In genomic region chr2:58699931-58700330, GRCm38 (mm10) we compare ENCODE assay signal across 9 mouse cellular contexts.
DNase-seq lines count a peak whose midpoint lies in the region; ATAC-seq and TF ChIP-seq lines count a peak whose summit lies in the region.
"Had no signal": no experiment of that assay in that cellular context is flagged by ENCODE, and none has a peak within 500 bp of the region (broad histone marks: within the 10 kb centered on the region; RNA-seq: fewer than 3 reads in every experiment).

No protein-coding gene starts in this region.

- H3K9ac ChIP-seq in lung, embryonic 16.5 days (ENCODE audit: low read length), result no peak overlapping the region
- H3K9ac ChIP-seq: limb, embryonic 15.5 days had no signal

- H3K4me2 ChIP-seq in lung, embryonic 16.5 days (ENCODE audit: low read depth, low read length), result no peak overlapping the region
- H3K4me2 ChIP-seq: limb, embryonic 15.5 days had no signal

- H3K36me3 ChIP-seq in hindbrain, embryonic 10.5 days, result no peaks in the 10 kb centered on the region
- H3K36me3 ChIP-seq in lung, embryonic 16.5 days (ENCODE audit: control insufficient read depth, insufficient read depth, low read length), result no peaks in the 10 kb centered on the region
- H3K36me3 ChIP-seq: limb, embryonic 15.5 days had no signal

- ATAC-seq in lung, embryonic 16.5 days (ENCODE audit: low read depth), result peak; percentile 83
- no peak for ATAC-seq in activated CD4-positive, CD25-positive, alpha-beta regulatory T cell, adult 4 months

- peak; percentile 57 for DNase-seq in WW6 (ENCODE audit: low read depth, low spot score)
- DNase-seq in cerebellum, adult 2 months, result peak; percentile 71
- DNase-seq in forelimb bud, embryonic 11.5 days (ENCODE audit: low read depth, low spot score), result peak; percentile 83
- peak; percentile 83 for DNase-seq in hindbrain, embryonic 10.5 days (ENCODE audit: low spot score)
- peak; percentile 64 to 86 for DNase-seq in layer of hippocampus, adult 18-20 months (ENCODE audit: low spot score in 2 of 2)
- DNase-seq in retina, postnatal 1 day, result peak; percentile 94

- no peak overlapping the region for H3K4me3 ChIP-seq in cerebellum, adult 2 months (replicated peaks; ENCODE audit: insufficient read depth, low read depth, low read length)
- H3K4me3 ChIP-seq in hindbrain, embryonic 10.5 days, result no peak overlapping the region
- H3K4me3 ChIP-seq in lung, embryonic 16.5 days (ENCODE audit: low read length), result no peak overlapping the region
- H3K4me3 ChIP-seq: limb, embryonic 15.5 days had no signal

- H3K4me1 ChIP-seq in cerebellum, adult 2 months (ENCODE audit: control insufficient read depth, insufficient read depth, low read length), result no peaks in the 10 kb centered on the region
- peaks cover 4% of the 10 kb centered on the region; the same call in 1 of the 2 replicates for H3K4me1 ChIP-seq in hindbrain, embryonic 10.5 days (replicated peaks)
- no peaks in the 10 kb centered on the region for H3K4me1 ChIP-seq in lung, embryonic 16.5 days (replicated peaks; ENCODE audit: control insufficient read depth, insufficient read depth, low read length)
- H3K4me1 ChIP-seq: limb, embryonic 15.5 days had no signal

- no peaks in the 10 kb centered on the region for H3K9me3 ChIP-seq in hindbrain, embryonic 10.5 days
- no peaks in the 10 kb centered on the region for H3K9me3 ChIP-seq in lung, embryonic 16.5 days (ENCODE audit: control insufficient read depth, low read length)
- H3K9me3 ChIP-seq: limb, embryonic 15.5 days had no signal

- TF ChIP-seq CTCF in cerebellum, adult 2 months (IDR thresholded peaks at IDR 0.05; ENCODE audit: borderline replicate concordance, insufficient read depth, low read depth, low read length), result peak; percentile 71

- TF ChIP-seq POLR2A in cerebellum, adult 2 months (IDR thresholded peaks at IDR 0.05; ENCODE audit: borderline replicate concordance, insufficient read depth, low read length), result no peak

- no peak overlapping the region for H3K27ac ChIP-seq in cerebellum, adult 2 months (ENCODE audit: insufficient read depth, low read length)
- H3K27ac ChIP-seq in hindbrain, embryonic 10.5 days, result no peak overlapping the region
- no peak overlapping the region for H3K27ac ChIP-seq in lung, embryonic 16.5 days (ENCODE audit: low read length)
- H3K27ac ChIP-seq: limb, embryonic 15.5 days had no signal

- 29% methylated on average over 5 of the region's 5 CpGs for WGBS in cerebellum, adult 2 months
- 26% methylated on average over 5 of the region's 5 CpGs for WGBS in hindbrain, embryonic 10.5 days
- 13% methylated on average over 5 of the region's 5 CpGs for WGBS in lung, embryonic 16.5 days

- H3K27me3 ChIP-seq in cerebellum, adult 2 months (ENCODE audit: control insufficient read depth, insufficient read depth, low read length), result no peaks in the 10 kb centered on the region
- H3K27me3 ChIP-seq in hindbrain, embryonic 10.5 days (ENCODE audit: insufficient read depth, poor library complexity, severe bottlenecking), result no peaks in the 10 kb centered on the region
- no peaks in the 10 kb centered on the region for H3K27me3 ChIP-seq in lung, embryonic 16.5 days (ENCODE audit: control insufficient read depth, insufficient read depth, low read depth, low read length)
- H3K27me3 ChIP-seq: limb, embryonic 15.5 days had no signal
